Mouse (Mus musculus) MEL-GATA-1-ER (cell line): ENCODE measurements at regions not wholly inside any gene's neighbourhood (a gene's known extent, or its start where the extent isn't known, plus 50 kb on each side); places are given as distances from the start of the nearest gene placed in this dataset.

Source experiments
- DNase-seq: peaks from one replicate; pipeline ENCODE4 v3.0.0-alpha.2; 2012; ENCODE audit warnings: low read depth; ENCODE audit errors: extremely low read depth

GRCm38 (mm10) chr13:16746451-16746850 is 734.8 kb downstream of the Inhba start:
- no peak for DNase-seq

DNA sequence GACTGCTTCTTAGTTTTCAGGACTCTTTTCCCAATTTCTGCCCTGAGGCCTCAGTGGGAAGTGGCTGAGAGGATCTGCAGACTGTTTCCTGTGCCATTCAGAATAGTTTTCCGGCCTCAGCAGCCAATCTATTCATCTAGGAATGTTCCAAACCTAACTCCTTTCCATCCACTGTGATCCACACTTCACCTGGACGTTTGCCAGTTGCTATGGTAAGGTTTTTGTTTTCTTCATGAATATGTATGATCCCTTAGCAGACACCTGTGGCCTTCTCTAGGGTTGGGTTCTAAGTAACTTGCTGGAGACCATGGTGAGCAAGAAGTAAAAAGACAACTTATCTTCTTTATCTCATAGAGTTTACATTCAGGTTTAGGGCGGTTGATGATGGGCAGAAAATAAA is 744.6 kb downstream of the Inhba start:
- no peak for DNase-seq

DNA sequence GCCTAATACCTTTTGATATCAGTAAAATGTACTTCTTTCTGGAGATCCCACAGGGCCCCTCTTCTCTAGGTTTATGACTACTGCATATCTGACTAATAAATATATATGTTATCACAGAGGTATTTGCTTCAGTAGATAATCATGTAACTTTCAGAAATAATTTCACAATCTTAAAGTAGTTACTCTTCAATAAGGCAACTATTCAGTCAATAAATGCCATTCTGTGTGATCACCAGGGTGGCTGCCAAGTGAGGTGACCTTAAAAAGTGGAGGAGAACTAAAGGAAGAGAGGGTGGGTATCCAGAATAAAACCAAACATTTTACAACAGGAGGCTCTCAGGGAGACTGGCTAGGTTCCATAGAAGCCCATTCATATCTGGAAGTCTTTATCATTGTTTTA is 748.4 kb downstream of the Inhba start:
- no peak for DNase-seq

DNA sequence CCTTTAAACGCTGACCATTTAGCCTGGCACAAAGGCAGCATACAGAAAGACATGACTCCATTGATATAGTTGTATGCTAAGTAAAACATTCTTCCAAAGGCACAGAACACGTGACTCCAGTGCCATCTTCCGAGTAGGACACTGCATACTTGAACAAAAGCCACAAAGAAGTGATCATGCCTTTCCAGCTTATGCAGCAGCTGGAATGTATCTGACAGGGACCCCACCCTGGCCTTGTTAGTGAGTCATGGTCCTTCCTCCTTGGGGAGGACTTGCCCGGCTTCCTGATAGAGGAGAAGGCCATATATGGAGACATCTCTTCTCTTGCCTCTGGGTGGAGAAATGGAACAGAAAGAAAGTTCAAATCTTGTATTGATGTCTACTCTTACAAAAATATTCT is 749.8 kb downstream of the Inhba start:
- no peak for DNase-seq

GRCm38 (mm10) chr13:16762326-16762725 is 750.7 kb downstream of the Inhba start:
- no peak for DNase-seq

DNA sequence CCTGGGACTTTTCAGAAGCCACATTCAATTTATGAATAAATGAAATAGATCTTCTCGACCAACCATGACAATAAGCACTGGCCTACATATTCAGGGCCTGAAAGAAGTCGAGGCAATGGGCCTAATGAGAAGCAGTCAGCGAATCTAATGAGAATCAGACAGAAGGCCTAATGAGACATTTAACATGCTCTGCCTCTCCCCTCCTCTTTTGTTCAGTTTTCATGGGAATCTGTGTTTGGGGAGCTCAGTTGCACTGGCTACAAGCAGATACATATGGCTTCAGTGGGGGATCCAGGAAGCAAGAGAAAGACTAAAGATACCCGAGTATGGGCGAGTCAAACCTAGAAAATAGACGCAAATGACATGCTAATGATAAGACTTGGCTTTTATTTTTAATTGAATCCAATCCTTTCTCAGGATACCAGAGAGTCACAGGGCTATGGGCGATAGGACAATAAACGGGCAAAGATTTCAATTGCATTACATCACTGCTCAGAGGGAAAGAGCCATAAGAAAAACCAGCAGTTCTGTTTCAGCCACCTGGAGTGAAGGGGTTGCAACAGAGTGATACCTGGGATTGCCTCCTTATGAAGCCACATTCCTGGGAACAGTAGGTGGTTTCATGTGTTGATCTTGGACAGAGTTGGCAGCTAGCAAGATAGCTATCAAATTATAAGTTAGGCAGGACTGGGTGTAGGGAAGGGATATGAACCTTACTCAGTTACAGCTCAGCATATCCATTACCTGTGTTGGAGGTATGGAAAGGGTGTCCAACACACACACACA is 751.3 kb downstream of the Inhba start:
- no peak for DNase-seq

DNA sequence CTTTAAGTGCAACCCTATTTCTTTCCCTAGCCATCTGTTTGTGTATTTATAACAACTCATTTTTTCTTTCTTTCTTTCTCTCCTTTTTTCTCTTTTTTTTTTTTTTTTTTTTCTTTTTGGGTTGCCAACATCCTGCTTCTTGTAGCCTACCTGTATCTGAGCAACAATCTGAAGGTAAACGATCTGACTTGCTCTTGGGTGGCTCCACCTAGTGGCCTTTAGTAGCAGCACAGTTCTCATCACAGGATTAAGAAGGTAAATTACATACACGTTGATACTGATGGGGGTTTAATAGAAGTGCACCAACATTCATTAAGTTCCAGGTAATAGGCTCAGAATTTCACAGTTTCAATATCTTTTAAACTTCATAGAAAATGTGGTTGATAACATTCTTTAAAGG is 752.1 kb downstream of the Inhba start:
- DNase-seq = peak; percentile 4

- DNase-seq = no peak
Measured at GRCm38 (mm10) chr13:16769409-16769808, 757.8 kb downstream of the Inhba start.

- no peak for DNase-seq
Measured at GRCm38 (mm10) chr13:16769848-16770422, 758.3 kb downstream of the Inhba start.

DNA sequence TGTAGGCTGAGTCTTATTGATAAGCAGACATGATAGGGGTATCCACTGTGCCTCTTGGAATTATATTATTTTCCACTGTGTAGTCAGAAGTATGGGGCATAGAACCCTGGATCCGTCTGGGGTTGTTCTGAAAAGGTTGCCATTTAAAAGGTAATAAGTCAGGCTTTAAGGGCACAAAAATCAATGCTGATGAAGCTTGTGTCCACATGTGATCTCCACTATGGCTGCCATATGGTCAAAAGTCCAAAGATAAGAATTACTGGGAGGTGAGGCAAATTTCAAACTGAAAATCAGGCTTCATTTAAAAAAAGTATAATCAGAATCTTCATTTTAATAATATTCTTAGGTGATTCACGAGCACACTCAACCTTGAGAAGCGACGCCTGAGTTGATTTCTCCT is 760.2 kb downstream of the Inhba start:
- DNase-seq = no peak

DNA sequence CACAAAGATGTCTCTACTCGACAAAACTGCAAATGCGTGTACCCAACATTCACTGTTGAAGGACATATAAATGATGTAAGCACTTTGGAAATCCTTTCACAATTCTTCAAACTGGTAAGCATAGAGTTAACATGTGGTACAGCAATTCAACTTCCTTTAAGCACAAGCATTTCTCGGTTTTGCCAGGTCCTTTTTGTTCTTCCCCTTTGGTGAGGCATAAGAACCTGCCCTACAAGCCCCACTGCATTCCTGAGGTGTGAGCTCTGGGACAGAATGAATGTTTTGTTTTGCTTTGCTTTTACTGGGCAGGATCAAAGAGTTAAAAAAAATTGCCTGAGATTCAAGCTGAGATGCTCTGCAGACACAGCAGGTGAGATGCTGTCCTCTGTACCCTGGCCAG is 793.9 kb downstream of the Inhba start:
- no peak for DNase-seq
